Mouse (Mus musculus) cerebellum, postnatal 10 days (tissue): ENCODE results near the gene Gpd2.

Source experiments
- DNase-seq, 2 experiments: peaks; one replicate each; pipeline ENCODE4 v3.0.0; 2021; ENCODE audit warnings: mixed read lengths in 2 of 2

Gpd2 gene

GRCm38 (mm10) chr2:57237475-57237919, at the start of gene Gpd2:
Gene Gpd2, plus strand, starts transcription at chr2:57237635.
- DNase-seq, result peak; percentile 61 to 74

DNA sequence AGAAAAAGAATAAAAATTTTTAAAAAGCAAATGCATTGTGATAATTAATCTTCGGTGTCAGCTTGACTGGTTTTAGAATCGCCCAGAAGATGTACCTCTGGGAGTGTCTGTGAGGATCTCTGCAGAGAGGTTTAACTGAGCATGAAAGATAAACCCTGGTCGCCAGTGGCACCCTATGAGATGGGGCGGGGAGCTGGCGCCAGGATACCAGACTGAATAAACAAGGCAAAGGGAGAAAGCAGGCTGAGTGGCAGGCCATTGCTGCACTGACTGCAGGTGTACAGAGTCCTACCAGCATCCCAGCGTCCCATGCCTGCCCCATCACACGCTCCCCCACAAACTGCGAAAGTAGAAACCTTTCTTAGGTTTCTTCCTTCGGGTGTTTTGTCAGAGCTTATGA, 49.2 kb upstream of the Gpd2 start:
- peak; percentile 10 to 16 for DNase-seq

DNA sequence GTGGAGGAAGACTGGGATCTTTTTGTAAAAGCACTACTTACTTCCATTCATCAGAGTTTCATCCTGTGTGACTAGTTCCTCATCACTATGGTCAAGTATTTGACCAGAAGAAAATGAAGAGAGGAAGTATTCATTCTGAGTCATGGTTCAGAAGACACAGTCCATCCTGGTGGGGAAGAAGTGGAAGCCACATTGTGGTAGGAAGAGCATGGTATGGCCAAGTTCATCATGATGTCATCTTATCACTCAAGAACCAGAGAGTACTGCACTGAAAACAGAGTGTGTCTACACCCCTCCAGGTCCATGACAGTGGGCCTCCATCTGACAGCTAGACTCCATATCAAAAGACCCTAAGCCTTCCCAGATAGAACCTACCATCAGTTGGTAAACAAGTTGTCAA, 46.6 kb upstream of the Gpd2 start:
- no peak for DNase-seq

- DNase-seq, result no peak
Measured at GRCm38 (mm10) chr2:57199046-57199445, 38.4 kb upstream of the Gpd2 start.

DNA sequence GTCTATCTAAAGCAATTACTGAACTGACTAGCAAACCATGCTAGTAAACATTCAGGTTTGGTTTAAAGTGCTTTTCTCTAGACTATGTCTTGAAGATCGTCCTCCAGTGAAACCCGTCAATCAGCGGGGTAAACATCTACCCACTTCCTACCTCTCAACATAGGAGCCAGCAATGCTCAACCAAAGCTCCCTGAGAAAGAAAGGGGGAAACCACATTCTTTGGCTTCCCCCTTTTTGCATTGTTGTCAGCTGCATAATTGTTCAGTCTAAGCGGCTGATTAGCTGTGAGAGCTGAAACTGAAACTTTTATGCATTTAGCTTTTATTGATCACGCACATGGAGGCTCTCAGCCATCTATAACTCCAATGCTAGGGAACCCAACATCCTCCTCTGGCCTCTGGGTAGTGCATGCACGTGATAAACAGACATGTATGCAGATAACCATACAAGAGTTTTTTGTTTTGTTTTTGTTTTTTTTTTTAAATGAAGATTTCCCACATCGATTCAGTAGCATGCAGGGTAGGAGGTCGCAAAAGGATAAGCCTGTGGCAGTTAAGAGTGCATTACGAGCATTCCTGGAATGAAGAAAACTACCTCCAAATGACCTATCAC, 28.9 kb upstream of the Gpd2 start:
- DNase-seq, result no peak

- no peak for DNase-seq
Measured at GRCm38 (mm10) chr2:57211049-57212001, 26.1 kb upstream of the Gpd2 start.

- no peak for DNase-seq
Measured at GRCm38 (mm10) chr2:57213364-57213763, 24.1 kb upstream of the Gpd2 start.

DNA sequence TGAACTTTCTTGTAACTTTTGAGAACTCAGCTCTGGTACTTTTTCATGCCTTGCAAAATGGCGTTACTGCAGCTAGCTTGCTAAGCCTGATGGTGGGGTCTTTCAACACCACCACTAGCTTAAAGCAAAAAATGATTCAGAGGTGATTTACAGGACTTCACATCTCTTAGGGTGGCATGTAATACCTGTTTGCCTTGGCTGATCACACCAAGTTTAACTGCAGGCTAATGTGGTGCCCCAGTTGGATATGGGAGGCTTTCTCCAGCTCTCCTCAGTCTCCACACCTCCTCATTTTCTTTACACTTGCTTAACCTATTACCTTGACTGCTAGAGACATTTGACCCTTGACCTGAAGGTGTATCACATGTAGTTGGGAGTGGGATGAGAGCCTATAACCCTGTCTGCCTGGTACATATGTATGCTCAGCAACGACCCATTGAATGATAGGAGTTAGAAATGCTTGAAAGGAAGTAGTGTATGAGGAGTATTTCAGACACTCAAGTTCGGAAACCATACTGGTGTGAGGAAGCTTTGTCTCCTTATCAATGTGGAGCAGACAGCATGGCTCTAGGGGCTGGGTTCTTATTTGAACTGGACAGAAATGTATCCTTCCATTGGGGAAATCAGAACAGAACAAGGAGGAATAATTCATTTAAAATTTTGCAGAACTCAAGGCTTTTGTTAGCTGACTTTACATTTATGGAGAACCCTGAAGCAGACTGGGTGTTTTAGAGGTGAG, 14.0 kb upstream of the Gpd2 start:
- no peak for DNase-seq

DNA sequence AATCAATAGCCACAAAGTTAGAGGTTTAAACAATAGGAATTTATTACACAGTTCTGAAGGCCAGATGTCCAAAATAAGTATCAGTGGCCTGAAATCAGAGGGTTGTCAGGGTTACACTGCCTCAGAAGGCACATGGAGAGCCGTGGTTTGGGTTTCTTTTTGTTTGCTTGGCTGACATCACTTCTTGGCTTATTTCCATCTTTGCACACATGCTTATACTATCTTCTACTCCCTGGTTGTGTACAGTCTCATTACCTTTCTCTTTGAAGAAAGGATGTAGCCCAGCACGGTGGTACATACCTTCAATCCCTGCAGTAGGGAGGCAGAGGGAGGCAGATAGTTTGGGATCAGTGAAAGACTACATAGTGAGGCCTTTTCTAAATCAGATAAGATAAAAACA, 12.2 kb upstream of the Gpd2 start:
- peak in 1 of 2 experiments; percentile 12 for DNase-seq

DNA sequence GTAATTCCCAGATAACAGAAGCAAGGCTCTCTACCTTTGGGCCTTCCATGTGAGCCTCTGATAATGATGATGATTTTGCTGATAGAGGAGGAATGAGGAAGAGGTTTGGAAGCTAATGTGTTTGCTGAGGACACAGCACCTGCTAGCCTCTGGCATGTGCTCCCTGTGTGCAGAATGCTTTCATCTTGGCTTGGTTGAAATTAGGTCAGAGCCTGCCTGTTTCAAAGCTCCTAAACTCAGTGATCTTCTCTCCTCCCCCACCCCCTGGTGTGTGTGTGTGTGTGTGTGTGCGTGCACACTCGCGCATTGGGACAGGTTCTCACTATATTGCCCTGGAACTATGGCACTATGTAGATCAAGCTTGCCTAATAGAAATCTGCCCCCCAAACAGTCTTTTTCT, 10.0 kb upstream of the Gpd2 start:
- DNase-seq, result peak; percentile 33 to 36

GRCm38 (mm10) chr2:57229647-57230240, 7.7 kb upstream of the Gpd2 start:
- DNase-seq, result no peak

GRCm38 (mm10) chr2:57231432-57231831, 6.0 kb upstream of the Gpd2 start:
- no peak for DNase-seq

GRCm38 (mm10) chr2:57232328-57232727, 5.1 kb upstream of the Gpd2 start:
- DNase-seq, result no peak

DNA sequence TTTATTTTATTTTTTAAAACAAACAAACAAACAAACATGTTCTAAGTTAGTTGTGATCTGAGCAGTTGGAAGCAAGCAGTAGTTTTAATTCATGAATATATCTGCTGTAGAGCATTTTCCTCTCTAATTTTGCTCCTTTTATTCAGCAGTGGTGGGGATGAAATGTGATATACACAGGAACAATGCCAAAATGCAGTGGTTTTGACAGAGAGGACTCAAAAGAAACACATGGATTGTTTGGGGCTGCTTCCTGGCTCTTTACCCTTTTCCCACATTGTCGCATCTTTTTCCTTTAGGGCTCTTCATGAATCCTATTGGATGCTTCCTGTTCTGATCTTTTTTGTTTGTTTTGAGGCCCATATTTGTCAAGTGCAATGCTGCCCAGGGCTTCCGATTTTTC, 1.2 kb upstream of the Gpd2 start:
- DNase-seq, result no peak

GRCm38 (mm10) chr2:57237026-57237425, 409 bp upstream of the Gpd2 start:
- DNase-seq, result peak in 1 of 2 experiments; percentile 20

DNA sequence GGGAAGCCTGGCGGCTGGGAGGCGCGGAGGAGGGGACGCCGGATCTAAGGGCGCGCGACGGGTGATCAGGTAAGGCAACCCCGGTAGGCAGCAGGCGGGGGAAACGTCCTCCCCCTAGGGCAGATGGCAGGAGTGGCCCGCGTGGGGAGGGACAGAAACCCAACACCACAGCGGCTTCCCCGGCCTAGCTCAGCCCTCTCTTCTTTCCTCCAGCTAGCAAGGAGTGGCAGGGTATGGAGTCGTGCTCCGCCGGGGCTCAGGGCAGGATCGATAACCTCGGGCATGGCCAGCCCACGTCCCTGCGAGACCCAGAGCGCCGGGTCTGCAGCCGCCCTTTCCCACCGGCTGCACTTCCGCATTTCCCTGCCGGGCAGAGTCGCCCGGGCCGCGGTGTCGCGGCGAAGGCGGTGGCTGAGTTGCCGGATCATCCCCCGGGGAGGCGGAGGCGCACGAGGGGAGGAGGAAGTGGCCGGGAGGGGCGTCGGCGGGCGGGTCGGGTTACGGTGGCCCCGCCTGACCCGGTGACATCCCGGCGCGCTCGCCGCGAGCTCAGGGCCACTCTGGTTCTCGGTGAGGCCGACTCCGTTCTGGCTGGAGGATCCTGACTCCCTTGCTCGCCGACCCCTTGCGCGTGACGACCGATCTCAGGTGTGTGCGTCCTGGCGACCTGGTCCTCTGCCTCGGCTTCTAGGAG, 632 bp downstream of the Gpd2 start:
- DNase-seq, result peak; percentile 81 to 87

DNA sequence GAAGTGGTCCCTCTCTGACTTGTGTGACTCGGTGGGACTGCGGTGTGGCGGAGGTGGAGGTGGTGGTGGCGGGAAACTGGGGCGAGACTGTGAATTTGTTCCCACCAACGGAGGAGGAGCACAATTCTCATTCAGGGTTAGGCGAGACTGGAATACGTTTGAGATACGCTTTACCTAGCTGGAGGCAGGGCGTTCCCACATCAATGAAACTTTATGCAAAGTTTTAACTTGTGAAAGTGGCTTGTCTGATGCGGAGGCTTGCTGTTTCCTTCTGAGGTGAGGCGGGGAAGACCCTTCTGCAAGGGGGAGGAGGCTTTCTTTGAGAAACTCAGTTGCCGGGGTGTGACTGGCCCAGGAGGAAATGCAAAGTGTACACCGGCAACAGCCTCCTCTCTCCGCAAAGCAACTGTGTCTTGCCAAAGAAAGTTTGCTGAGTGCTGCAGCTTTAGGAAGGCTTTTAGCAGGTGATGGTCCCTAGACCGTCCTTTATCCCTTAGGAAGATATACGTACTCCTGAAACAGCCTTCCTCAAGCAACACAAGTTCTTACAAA, 1.3 kb downstream of the Gpd2 start:
- DNase-seq, result no peak

DNA sequence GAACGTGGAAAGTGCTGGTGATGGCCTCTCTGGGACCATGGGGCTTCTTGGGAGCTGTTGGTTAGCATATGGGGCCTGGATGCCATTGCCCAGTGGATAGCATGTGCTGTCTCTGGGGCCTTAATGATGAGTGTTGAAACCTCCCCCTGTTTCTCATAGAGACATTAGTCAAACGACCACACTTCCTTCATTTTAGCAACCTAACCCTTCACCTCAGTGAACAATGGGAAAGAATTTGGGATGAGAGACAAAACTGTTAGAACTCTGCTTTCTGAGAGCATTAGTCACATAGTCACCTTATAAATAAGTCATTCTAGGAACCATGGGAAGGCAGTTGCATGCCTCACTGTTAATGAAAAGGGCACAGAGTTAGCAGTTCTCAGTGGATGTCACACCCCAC, 1.9 kb downstream of the Gpd2 start:
- DNase-seq, result no peak

GRCm38 (mm10) chr2:57243987-57244386, 6.6 kb downstream of the Gpd2 start:
- DNase-seq, result no peak

DNA sequence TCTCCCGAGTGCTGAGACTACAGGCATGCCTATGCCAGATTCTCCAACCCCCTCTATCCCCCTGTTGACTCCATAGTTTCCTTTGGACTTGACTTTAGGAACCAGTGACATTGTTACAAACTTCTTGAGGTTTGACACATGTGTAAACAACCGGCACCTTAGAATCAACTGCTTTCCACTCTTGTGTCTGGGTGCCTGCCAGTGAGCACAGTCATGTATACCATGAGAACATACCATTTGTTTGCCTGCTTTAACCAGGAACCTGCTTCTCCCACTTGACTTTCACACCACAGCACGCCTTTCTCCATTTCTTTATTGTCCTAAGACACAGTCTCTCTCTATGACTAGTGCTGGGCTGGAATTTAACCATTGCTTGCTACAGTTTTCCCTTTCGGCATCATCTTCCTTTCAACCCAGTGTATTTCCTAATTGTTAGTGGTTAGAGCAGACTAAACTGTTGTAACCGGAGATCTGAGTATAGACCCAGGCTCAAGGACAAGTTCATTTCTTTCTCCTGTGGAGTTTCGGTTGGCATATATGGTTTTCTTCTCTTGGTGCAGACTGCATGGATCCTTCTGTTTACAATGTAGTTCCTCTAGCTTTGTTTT, 8.4 kb downstream of the Gpd2 start:
- DNase-seq, result no peak

- no peak for DNase-seq
Measured at GRCm38 (mm10) chr2:57250113-57250512, 12.7 kb downstream of the Gpd2 start.
